Mouse (Mus musculus) retina, postnatal 1 day (tissue): ENCODE results near the gene Matn3.

Experiments
- DNase-seq: peaks from one replicate; pipeline ENCODE4 v3.0.0-alpha.2; 2012

Gene Matn3

DNA sequence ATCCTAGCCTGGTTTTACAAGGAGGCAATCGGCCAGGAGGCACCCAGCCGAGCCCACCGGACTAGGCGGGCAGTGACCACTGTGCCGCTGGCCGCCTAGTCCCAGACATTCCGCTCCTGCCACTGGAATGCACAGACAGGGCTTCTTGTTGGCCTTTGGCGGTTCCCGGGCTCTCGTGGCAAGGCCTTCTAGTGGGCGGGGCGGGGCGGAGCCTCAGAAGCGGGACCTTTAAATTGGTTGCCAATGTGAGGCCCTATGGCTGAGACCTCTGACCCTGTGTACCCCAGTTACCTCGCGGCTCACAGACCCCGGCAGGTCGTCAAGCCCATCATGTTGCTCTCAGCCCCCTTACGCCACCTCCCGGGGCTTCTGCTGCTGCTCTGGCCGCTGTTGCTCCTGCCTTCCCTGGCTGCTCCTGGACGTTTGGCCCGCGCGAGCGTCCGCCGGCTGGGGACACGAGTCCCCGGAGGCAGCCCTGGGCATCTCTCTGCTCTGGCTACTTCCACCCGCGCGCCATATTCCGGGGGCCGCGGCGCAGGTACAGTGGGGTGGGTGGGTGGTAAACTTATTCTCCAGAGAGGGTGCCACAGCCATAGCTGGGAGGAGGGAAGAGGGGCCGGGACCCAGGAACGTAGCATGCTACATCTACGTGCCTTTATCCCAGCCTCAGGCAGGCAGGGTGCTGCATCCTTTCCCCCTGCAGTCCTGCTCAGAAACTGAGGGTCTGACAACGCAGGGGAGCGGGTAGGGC, at the start of gene Matn3:
Gene Matn3, plus strand, starts transcription at position 216 of the 751 bp plus-strand sequence.
- DNase-seq = peak; percentile 84

DNA sequence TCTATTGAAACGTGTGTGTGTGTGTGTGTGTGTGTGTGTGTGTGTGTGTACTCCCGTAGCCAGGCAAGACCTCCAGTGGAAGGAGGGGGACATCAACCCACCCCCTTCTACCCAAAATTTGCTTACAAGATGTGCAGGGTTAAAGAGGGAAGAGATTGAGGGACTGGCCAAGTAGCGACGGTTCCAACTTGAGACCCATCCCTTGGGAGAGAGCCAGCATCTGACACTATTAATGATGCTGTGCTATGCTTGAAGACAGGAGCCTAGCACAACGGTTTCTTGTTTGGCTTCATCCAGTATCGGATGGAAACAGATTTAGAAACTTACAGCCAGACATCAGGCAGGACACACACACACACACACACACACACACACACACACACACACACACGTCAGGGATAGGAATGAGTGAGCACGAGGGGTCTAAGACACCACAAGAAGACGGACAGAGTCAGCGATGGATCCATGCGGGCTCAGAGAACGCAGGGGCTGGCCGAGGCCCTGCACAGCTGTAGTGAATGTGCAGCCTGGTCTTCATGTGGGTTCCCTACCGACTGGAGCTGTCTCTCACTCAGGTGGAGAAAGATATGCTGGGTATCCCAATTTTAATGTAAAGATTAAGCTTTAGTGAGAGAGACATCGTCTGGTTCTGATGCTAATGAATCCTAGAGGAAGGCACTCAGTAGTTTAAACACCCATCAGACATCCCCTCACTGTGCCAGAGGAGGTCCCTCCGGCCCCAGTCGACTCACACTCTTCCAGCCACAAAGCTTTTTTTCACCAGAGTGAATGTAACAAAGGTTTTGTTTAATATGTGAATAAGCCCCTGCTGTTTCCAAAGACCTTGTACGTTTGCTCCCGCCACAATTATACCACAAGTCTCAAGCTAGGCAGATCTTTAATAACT, 48.6 kb upstream of the Matn3 start:
- no peak for DNase-seq

GRCm38 (mm10) chr12:8900107-8900698, 47.5 kb upstream of the Matn3 start:
- DNase-seq = no peak

DNA sequence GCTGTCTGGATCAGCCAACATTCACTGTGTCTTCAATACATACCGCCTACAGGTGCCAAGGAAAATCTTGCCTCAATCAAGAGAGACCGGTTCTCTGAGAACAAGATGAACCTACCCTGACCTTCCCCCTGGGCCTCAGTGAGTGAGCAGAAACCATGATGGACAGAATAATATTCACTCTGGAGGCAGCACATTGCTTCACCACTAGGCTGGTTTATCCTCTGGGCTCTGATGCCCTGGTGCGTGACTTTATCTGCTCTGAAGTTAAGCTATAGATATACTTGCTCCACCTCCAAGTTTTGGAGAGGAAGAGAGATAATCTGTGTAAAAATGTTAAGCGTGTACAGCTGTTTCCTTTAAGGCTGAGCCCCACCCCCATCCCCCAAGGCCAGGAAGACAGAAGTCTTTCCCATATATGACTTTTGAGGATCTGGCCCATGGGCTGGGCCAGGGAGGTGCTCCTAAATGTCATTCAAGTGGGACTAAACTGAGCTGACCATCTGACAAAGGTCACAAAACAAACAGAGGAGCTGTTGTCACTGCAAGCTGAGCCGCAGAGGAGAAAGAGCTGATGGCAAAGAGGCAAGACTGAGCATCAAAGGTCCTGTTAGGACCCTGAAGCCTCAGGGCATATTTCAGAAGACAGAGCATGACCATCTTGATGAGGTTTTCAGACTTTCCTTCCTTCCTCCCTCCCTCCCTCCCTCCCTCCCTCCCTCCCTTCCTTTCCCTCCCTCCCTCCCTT, 46.6 kb upstream of the Matn3 start:
- DNase-seq = no peak

DNA sequence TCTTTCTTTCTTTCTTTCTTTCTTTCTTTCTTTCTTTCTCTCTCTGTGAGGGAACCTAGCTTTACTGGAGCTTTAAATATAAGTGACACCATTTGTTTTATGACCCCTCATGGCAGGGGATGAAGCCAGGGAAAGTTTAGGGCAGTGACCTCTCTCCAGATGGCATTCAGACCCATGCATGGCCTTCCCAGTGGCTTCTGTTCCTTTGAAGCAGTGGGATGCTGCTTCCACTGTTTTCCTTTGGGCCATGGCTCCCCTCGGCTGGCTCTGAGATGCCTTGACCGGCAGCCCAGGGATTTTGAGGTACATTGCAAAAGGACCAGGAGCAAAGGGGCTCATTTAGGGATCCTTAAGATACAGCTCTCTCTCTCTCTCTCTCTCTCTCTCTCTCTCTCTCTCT, 45.8 kb upstream of the Matn3 start:
- no peak for DNase-seq

- DNase-seq = no peak
These were observed 45.2 kb upstream of the Matn3 start for GRCm38 (mm10) chr12:8902479-8902878.

GRCm38 (mm10) chr12:8912860-8913685, 34.7 kb upstream of the Matn3 start:
- DNase-seq = peak; percentile 73

GRCm38 (mm10) chr12:8913701-8914340, 33.9 kb upstream of the Matn3 start:
- DNase-seq = no peak

DNA sequence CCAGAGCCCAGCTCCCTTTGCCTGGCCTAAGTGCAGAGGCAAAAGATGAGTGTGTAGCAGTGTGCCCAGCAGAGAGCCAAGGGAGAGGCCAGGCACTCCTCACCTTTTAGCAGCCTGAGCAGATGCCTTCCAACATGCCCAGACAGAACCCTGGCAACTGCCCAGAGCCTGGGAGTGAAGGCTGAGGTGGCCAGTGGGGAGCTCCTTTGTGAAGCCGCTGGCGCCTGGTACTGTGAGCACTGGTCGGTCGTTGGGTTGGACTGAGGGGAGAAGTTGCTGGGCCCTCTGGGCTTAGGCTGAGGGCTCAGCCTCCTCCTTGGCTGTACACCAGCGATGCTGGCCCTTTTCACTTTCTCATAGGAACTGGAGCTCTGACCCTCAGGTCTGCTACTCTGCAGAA, 31.4 kb upstream of the Matn3 start:
- no peak for DNase-seq

DNA sequence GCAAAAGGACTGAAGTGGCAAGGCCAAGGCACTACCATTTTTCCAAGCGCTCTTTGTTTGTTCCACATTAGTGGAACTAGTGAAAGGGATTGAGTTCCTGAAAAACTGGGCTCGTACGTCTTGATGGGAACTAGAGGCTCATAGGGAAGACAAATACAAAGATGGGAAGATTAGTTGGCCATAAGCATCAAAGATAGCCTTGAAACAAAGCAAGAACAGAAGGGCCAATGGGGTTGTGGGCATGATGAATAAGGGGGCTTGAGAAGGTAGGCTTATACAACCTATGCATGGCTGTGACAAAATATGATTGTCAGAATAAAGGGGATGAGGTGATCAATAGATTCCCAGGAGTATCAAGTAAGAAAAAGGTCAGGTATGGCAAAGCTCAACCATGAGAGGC, 28.5 kb upstream of the Matn3 start:
- DNase-seq = no peak

DNA sequence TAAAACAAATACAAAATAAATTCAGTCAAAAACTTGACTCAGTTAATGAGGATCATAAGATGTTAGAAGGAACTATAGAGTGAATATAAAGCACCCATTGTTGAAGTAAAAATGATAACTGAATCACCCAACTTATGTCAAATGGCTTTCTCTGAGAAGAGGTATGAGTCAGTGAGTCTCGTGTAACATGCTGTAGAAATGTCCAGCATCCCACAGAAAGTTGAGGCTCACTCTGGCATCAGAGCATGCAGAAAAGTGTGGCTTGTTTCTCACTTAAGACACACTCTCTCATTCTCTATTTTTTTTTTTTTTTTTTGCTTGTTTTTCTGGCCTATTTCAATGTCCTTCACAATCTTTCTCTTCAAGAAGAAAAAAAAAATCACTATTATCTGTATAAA, 26.7 kb upstream of the Matn3 start:
- no peak for DNase-seq

DNA sequence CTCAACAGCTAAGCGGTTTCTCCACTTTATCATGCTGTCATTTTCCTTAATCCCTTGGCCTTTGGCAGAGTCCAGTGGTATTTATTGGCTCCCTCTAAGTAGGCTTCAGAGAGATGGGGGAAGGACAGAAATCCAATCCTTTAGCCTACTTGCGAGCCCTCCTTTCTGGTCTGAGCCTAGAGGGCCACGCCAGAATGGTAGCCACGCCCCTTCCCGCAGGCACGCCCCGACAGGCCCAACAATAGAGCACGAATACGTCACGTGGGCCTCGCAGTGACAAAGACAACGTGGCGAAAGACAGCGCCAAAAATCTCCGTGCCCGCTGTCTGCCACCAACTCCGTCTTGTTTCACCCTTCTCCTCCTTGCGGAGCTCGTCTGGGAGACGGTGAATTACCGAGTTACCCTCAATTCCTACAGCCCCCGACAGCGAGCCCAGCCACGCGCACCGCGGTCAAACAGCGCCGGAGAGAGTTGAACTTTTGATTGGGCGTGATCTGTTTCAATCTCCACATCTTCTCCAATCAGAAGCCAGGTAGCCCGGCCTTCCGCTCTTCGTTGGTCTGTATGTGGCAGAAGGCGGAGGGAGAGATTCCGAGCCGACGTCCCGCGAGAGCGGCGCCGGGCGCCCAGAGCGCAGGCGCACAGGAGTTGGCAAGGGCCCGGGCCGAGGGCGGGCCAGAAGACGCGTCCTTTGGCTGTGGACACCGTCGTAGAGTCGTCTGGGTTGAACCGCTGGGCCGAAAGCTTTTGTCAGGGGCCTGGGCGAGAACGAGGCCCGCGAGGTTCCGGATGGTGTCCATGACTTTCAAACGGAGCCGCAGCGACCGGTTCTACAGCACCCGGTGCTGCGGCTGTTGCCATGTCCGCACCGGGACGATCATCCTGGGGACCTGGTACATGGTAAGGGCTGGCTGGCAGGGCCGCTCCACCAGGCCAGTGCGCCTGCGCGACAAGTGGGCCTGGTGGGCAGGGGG, 26.0 kb upstream of the Matn3 start, which contains the start of gene Laptm4a:
Gene Laptm4a, plus strand, starts transcription at position 271 of the 975 bp plus-strand sequence.
- DNase-seq = peak; percentile 99

GRCm38 (mm10) chr12:8922369-8923124, 25.2 kb upstream of the Matn3 start:
- no peak for DNase-seq

- DNase-seq = no peak
These were observed 24.7 kb upstream of the Matn3 start for GRCm38 (mm10) chr12:8923125-8923410.

GRCm38 (mm10) chr12:8923603-8924002, 24.1 kb upstream of the Matn3 start:
- no peak for DNase-seq

- no peak for DNase-seq
These were observed 20.1 kb upstream of the Matn3 start for GRCm38 (mm10) chr12:8927652-8928051.

DNA sequence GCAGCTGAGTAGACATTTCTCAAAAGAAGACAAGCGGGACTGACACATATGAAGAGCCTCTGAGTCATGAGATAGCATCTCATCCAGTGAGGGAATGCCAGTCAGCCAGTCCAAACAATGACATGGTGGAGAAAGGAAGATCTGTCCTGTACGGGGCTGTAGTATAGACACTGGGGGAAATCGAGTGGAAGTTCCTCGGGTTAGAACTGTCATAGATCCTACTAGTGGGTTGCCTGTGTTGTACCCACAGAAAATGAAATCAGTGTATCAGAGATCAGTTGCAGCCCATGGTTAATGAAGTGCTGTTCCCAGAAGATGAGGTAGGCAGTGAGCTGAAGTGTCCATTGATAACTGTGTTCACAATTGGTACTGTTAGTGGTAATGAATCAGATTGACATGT, 19.0 kb upstream of the Matn3 start:
- DNase-seq = no peak

- DNase-seq = no peak
These were observed 16.6 kb upstream of the Matn3 start for GRCm38 (mm10) chr12:8931083-8931482.

DNA sequence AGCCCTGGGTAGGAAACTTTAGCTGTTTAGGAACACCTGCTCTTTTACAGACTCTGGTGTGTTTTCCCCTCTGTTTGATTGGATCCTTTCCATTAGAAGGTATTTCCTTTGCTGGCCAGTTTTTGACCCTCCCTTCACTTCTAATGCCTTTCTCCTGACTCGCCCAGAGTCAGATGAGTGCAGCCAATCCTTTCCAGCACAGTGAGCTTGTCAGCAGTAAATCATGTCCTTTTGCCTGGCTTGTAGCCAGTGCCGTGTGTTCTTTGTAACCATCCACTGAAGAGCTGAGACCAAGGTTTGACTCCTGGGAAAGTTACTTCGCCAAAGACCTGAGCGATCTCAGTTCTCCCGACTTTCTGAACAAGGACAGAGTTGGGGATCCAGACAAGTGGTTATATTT, 12.4 kb upstream of the Matn3 start:
- no peak for DNase-seq

- peak; percentile 30 for DNase-seq
These were observed 11.5 kb upstream of the Matn3 start for GRCm38 (mm10) chr12:8936210-8936609.
